Mouse (Mus musculus) Patski (cell line): Measurements from ENCODE around the gene Theg. TPM values are rescaled to one million over a fixed set of nuclear protein-coding genes. Genes with fewer than 3 reads are reported as not detected.

Experiments
- ATAC-seq: fragments of 100-300 bp; one replicate; pipeline ENCODE4 v1.8.0; 2021
- CTCF ChIA-PET: fragments of 350-600 bp; sonication (Branson Sonifier 250); formaldehyde crosslinking; loops from one replicate; lab custom pipeline; 2022; ENCODE audit warnings: inconsistent platforms; lab: Charles Lee
- POLR2A ChIA-PET: fragments of 350-600 bp; sonication (Branson Sonifier 250); formaldehyde crosslinking; loops from one replicate; lab custom pipeline; 2022; ENCODE audit warnings: antibody characterized with exemption, inconsistent platforms; lab: Charles Lee
- DNase-seq: peaks from one replicate; pipeline ENCODE4 v3.0.0-alpha.2; 2011; ENCODE audit warnings: low read depth, low spot score
- H3K27me3 ChIP-seq: fragments of 371-371 bp; one replicate; pipeline ENCODE4 v1.5.1; 2021
- CTCF ChIP-seq: fragments of 100-300 bp; IDR thresholded peaks from one replicate; pipeline ENCODE4 v1.5.1; 2021
- in situ Hi-C: fragments of 300-500 bp; cut with MboI; formaldehyde crosslinking; loops from 3 replicates; pipeline ENCODE4 v1.11.1; 2018; ENCODE audit warnings: low pct_unique_long_range_greater_than_20kb, mixed read lengths
- polyA plus RNA-seq: library from polyadenylated mRNA; unstranded; gene quantifications from one replicate; pipeline ENCODE4 v1.2.3, GENCODE M21; 2021

The Theg gene
- polyA plus RNA-seq, 1 experiment from 2014 or later: not detected

DNA sequence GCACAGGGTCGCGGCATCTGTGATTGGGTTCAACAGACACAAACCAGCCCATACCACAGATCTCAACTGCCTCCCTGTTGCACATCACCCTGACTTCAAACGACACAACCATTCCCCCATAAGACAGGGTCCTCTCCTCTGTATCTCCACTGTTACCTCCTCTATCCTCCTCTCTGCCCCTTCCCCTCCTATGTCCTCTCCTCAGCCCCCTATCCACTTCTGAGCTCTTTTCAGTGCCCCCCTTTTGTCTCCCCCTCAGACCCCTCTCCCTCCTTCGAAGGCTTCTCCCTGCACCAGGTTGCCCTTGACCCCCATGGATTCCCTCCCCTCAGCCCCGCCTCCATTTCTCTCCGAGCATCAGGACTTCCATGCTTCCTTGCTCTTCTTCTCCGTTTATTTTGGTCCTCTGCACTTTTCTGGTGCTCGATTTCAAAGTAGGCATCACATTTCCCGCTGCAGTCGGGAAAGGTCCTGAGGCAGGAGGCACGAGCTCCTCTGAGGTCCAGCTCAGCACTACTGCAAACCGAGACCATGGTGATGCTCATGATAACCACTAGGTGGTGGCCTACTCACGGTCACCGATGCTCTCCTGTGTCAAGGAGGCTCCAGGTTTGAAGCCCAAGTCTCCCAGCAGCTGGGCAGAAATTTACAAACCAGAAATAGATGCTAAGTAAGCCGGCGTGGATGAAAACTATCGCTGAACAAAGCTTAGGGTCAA is 7.9 kb upstream of the Theg start:
- peaks cover 47% of the 10 kb centered on the region for H3K27me3 ChIP-seq
- CTCF ChIA-PET: interaction anchor here (0.6 to 2.7 kb wide), 10 partner anchors 14 to 72 kb away, joined by 3 to 27 read pairs (median 4); partner anchors contain the start of genes Madcam1 and Odf3l2
- ATAC-seq: peak; percentile 83
- in situ Hi-C loops: no loop called here
- POLR2A ChIA-PET: interaction anchor here (1.2 kb wide), 1 partner anchor 10 kb away, joined by 3 read pairs; no protein-coding TSS in a partner anchor
- DNase-seq: peak; percentile 9
- TF ChIP-seq CTCF: peak; percentile 90

DNA sequence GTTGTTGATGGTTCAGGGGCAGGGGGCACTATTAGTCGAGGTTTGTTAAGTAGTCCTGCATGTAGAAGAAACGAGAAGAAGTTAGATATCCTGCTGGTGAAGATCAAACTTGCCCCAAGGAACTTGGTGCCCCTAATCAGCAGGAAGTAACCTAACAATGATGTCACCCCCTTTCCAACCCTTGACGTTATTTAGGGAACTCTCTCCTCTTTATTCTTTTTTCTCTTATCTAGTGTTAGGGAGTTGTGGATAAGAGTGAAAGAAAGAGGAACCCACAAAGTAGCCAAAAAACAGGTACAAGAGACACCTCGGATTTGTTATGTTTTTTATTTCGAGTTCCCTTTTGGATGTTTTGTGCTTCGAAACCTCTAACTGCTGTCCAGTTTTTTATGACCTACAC is 7.0 kb upstream of the Theg start:
- no peak for ATAC-seq
- in situ Hi-C loops: no loop called here
- CTCF ChIA-PET: interaction anchor here (1.8 kb wide), 1 partner anchor 73 kb away, joined by 12 read pairs; no protein-coding TSS in a partner anchor
- TF ChIP-seq CTCF: no peak
- POLR2A ChIA-PET: no interaction called here
- no peak for DNase-seq
- H3K27me3 ChIP-seq: peaks cover 44% of the 10 kb centered on the region

DNA sequence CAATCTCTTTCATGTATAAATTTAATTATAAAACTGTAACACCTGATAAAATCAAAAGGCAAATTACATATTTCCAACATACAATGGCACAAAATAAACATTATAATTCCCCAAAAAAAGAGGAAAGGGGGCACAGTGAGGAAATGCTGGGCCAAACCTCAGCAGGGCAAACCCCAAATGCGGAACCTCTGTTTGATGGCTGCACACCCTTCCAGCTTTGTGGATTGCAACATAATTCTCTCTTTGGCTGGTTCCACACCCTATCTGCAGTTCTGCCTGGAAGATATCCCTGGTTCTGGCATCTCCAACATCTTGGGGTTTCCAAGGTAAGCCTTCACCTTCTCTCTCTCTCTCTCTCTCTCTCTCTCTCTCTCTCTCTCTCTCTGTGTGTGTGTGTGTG is 3.6 kb upstream of the Theg start:
- in situ Hi-C loops: no loop called here
- ATAC-seq (no peak), DNase-seq (no peak)
- ChIA-PET CTCF (no interaction called here), POLR2A (no interaction called here)
- peaks cover 41% of the 10 kb centered on the region for H3K27me3 ChIP-seq
- TF ChIP-seq CTCF: no peak

DNA sequence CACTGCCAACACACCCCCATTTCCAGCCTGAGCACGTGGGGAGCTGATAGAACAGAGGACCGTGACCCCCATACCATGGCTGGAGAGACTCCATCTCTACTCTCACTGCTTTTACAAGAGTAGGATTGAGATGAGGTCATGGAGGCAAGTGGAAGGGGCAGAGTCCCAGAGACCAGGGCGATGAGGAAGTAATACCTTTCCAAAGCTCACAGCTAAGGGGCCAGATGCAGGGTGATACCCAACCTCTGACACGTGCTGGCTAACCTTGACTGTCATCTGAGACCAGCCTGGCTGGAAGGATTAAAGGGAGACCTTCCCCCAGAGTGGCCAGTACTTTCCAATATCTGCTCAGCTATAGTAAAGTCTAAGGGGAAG is 608 bp upstream of the Theg start:
- ChIA-PET CTCF (no interaction called here), POLR2A (no interaction called here)
- DNase-seq (no peak), ATAC-seq (no peak)
- TF ChIP-seq CTCF: no peak
- in situ Hi-C loops: no loop called here
- H3K27me3 ChIP-seq: peaks cover 31% of the 10 kb centered on the region

- TF ChIP-seq CTCF: no peak
- in situ Hi-C loops: no loop called here
- POLR2A ChIA-PET: no interaction called here
- CTCF ChIA-PET: no interaction called here
- DNase-seq (no peak), ATAC-seq (no peak)
- H3K27me3 ChIP-seq: peaks cover 18% of the 10 kb centered on the region
Observed at GRCm38 (mm10) chr10:79586243-79586642, 888 bp downstream of the Theg start.

- in situ Hi-C loops: no loop called here
- ATAC-seq: no peak
- ChIA-PET CTCF (no interaction called here), POLR2A (no interaction called here)
- DNase-seq: no peak
- peaks cover 18% of the 10 kb centered on the region for H3K27me3 ChIP-seq
- TF ChIP-seq CTCF: no peak
Observed at GRCm38 (mm10) chr10:79585723-79586122, 1.4 kb downstream of the Theg start.

DNA sequence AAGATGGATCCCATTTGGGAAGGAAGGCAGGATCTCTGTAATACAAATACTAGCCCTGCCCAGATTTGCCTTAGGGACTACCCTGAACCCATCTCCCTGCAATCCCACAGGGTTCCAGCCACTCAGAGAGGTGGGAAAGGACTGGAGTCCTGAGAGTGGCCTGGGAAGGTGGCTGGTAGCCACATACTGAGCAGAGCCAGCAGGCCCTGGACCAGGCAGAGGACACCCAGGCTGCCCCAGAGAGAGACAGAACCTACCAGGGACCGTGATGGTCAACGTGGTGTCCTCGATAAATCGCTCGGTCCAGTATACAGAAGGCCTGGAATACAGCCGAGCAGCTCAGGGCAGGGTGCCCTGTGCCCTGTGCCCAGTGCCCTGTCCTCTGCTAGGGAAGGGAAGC is 2.0 kb downstream of the Theg start:
- DNase-seq: no peak
- ChIA-PET CTCF (no interaction called here), POLR2A (no interaction called here)
- no peak for TF ChIP-seq CTCF
- in situ Hi-C loops: no loop called here
- H3K27me3 ChIP-seq: peaks cover 18% of the 10 kb centered on the region
- no peak for ATAC-seq

DNA sequence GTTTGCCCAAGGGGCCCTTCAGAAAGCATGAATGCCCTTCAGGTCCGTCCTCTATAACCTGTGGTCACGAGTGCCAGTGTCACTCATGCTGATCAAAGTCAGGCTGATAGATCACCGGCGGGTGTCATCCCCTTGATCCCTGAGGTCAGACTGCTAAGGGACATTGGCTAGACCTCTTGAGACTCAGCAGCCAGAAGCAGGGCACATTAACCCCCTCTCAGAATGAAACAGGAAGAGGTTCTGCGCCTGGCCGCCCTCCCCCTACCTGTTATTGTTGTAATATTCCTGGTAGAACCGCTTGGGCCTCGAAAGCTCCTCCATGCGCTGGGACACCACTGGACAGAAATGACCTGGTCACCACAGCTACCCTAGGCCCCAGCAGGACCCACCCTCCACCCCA is 2.7 kb downstream of the Theg start:
- CTCF ChIA-PET: no interaction called here
- H3K27me3 ChIP-seq: peaks cover 25% of the 10 kb centered on the region
- in situ Hi-C loops: no loop called here
- POLR2A ChIA-PET: interaction anchor here (0.7 kb wide), 1 partner anchor 11 kb away, joined by 3 read pairs; no protein-coding TSS in a partner anchor
- DNase-seq: no peak
- no peak for ATAC-seq
- TF ChIP-seq CTCF: no peak

- CTCF ChIA-PET: interaction anchor here (1.0 kb wide), 1 partner anchor 85 kb away, joined by 3 read pairs; the partner anchor contains the start of gene Tpgs1
- in situ Hi-C loops: no loop called here
- TF ChIP-seq CTCF: no peak
- DNase-seq (no peak), ATAC-seq (no peak)
- H3K27me3 ChIP-seq: peaks cover 26% of the 10 kb centered on the region
- POLR2A ChIA-PET: interaction anchor here (0.7 kb wide), 1 partner anchor 12 kb away, joined by 3 read pairs; no protein-coding TSS in a partner anchor
Observed at GRCm38 (mm10) chr10:79584021-79584420, 3.1 kb downstream of the Theg start.

- ATAC-seq (no peak), DNase-seq (no peak)
- ChIA-PET POLR2A (no interaction called here), CTCF (interaction anchor here (1.1 kb wide), 1 partner anchor 14 kb away, joined by 4 read pairs; no protein-coding TSS in a partner anchor)
- peaks cover 24% of the 10 kb centered on the region for H3K27me3 ChIP-seq
- no peak for TF ChIP-seq CTCF
- in situ Hi-C loops: no loop called here
Observed at GRCm38 (mm10) chr10:79581501-79581900, 5.6 kb downstream of the Theg start.

DNA sequence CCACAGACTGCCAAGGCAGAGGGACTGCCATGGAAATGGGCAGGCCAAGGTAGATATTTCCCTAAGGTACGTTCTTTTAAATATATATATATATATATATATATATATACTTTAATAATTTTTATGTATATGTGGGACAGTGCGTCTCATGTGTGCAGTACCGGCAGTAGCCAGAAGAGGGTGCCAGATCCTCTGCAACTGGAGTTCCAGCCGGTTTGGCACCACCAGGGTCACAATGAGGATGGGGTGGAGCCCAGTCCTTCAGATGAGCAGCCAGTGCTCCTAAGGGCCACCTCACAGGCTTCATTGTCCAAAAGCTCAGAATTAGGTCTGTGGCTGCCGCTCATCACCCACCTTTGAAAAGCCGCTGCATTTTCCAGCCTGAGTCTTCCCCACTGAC is 6.3 kb downstream of the Theg start:
- ChIA-PET CTCF (interaction anchor here (1.1 kb wide), 1 partner anchor 15 kb away, joined by 4 read pairs; no protein-coding TSS in a partner anchor), POLR2A (no interaction called here)
- in situ Hi-C loops: no loop called here

More for the DNA sequence above, 6.3 kb downstream of the Theg start:
- H3K27me3 ChIP-seq: peaks cover 22% of the 10 kb centered on the region
- TF ChIP-seq CTCF: no peak
- ATAC-seq (no peak), DNase-seq (no peak)
